Comparison of ENCODE assay signal across 21 mouse cellular contexts in genomic region chr11:24362688-24363035, GRCm38 (mm10).
A peak's percentile ranks its signal among the peaks of the same experiment; 100 is the strongest.
DNase-seq lines count a peak whose midpoint lies in the region; ATAC-seq and TF ChIP-seq lines count a peak whose summit lies in the region.
"Had no signal": no experiment of that assay in that cellular context is flagged by ENCODE, and none has a peak within 500 bp of the region (broad histone marks: within the 10 kb centered on the region; RNA-seq: fewer than 3 reads in every experiment).

No protein-coding gene starts in this region.

- H3K4me2 ChIP-seq in midbrain, embryonic 13.5 days (replicated peaks), result no peak overlapping the region
- no peak overlapping the region for H3K4me2 ChIP-seq in midbrain, postnatal 0 days (ENCODE audit: low read depth, low read length, poor library complexity, severe bottlenecking)
- H3K4me2 ChIP-seq: heart, embryonic 13.5 days; neural tube, embryonic 13.5 days had no signal

- ATAC-seq in midbrain, embryonic 13.5 days, result no peak; the same call in 1 of the 2 replicates
- ATAC-seq in midbrain, postnatal 0 days (ENCODE audit: low FRiP score), result no peak
- ATAC-seq: inflammation-experienced regulatory T-cells, adult 6 months; liver, postnatal 0 days had no signal

- H3K4me3 ChIP-seq in midbrain, embryonic 13.5 days (replicated peaks), result no peak overlapping the region
- no peak overlapping the region for H3K4me3 ChIP-seq in midbrain, postnatal 0 days (ENCODE audit: low read depth, low read length)
- H3K4me3 ChIP-seq in limb, embryonic 10.5 days, result no peak overlapping the region
- H3K4me3 ChIP-seq: heart, embryonic 13.5 days; neural tube, embryonic 13.5 days had no signal

- peak overlapping the region; percentile 67; the same call in 1 of the 2 replicates for H3K27ac ChIP-seq in midbrain, embryonic 13.5 days
- H3K27ac ChIP-seq in midbrain, postnatal 0 days (ENCODE audit: low read depth, low read length), result no peak overlapping the region
- peak overlapping the region; percentile 75 for H3K27ac ChIP-seq in limb, embryonic 10.5 days
- H3K27ac ChIP-seq: heart, embryonic 13.5 days had no signal

- DNase-seq in heart, adult 11 months, result peak; percentile 51
- DNase-seq in heart, postnatal 25 days (ENCODE audit: low spot score), result no peak
- DNase-seq in midbrain, postnatal 0 days (ENCODE audit: low spot score), result no peak
- DNase-seq in limb, embryonic 10.5 days (ENCODE audit: low spot score), result no peak
- DNase-seq in lung, postnatal 36 days, result no peak
- no peak for DNase-seq in right cerebral cortex, postnatal 36 days (ENCODE audit: low spot score in 2 of 2)
- no peak for DNase-seq in urinary bladder, postnatal 10 days (ENCODE audit: low spot score)
- DNase-seq: adrenal gland, postnatal 36 days; cerebellum, adult 18-20 months; heart, postnatal 36 days; kidney, adult 2 months; kidney, postnatal 10 days; liver, postnatal 0 days; lung, postnatal 10 days; spleen, adult 18-20 months; thymus, postnatal 4 days had no signal

- intact Hi-C loops in heart, postnatal 25 days (cut with DNase I), result no loop called here

- no peaks in the 10 kb centered on the region for H3K36me3 ChIP-seq in midbrain, embryonic 13.5 days
- H3K36me3 ChIP-seq in midbrain, postnatal 0 days (ENCODE audit: insufficient read depth, low read length), result no peaks in the 10 kb centered on the region
- H3K36me3 ChIP-seq in limb, embryonic 10.5 days, result no peaks in the 10 kb centered on the region
- H3K36me3 ChIP-seq: G1E; heart, embryonic 13.5 days; neural tube, embryonic 13.5 days had no signal

- TF ChIP-seq CTCF in midbrain, postnatal 0 days (IDR thresholded peaks at IDR 0.05), result no peak

- peaks cover 28% of the 10 kb centered on the region for H3K4me1 ChIP-seq in midbrain, embryonic 13.5 days (replicated peaks)
- no peaks in the 10 kb centered on the region; the same call in 1 of the 2 replicates for H3K4me1 ChIP-seq in midbrain, postnatal 0 days (ENCODE audit: insufficient read depth, low read length)
- H3K4me1 ChIP-seq in limb, embryonic 10.5 days, result peaks cover 29% of the 10 kb centered on the region

- no peak overlapping the region for H3K9ac ChIP-seq in midbrain, embryonic 13.5 days (replicated peaks)
- no peak overlapping the region for H3K9ac ChIP-seq in midbrain, postnatal 0 days (replicated peaks; ENCODE audit: low read length, poor library complexity, severe bottlenecking)
- H3K9ac ChIP-seq: heart, embryonic 13.5 days; liver, postnatal 0 days; neural tube, embryonic 13.5 days had no signal

- WGBS in midbrain, embryonic 13.5 days, result 48% methylated on average over 2 of the region's 2 CpGs
- 65% methylated on average over 2 of the region's 2 CpGs for WGBS in midbrain, postnatal 0 days
- 56% methylated on average over 2 of the region's 2 CpGs for WGBS in limb, embryonic 10.5 days

- no peaks in the 10 kb centered on the region for H3K9me3 ChIP-seq in midbrain, embryonic 13.5 days
- no peaks in the 10 kb centered on the region for H3K9me3 ChIP-seq in midbrain, postnatal 0 days (ENCODE audit: low read length)
- H3K9me3 ChIP-seq in limb, embryonic 10.5 days (replicated peaks), result no peaks in the 10 kb centered on the region
- H3K9me3 ChIP-seq: G1E; heart, embryonic 13.5 days; neural tube, embryonic 13.5 days had no signal

- 0 out of 2 replicates have a peak, but pooled peaks cover 6% of the 10 kb centered on the region for H3K27me3 ChIP-seq in midbrain, embryonic 13.5 days
- H3K27me3 ChIP-seq in midbrain, postnatal 0 days (ENCODE audit: insufficient read depth, low read length), result no peaks in the 10 kb centered on the region
- no peaks in the 10 kb centered on the region for H3K27me3 ChIP-seq in limb, embryonic 10.5 days (ENCODE audit: low read depth, poor library complexity, severe bottlenecking)
- H3K27me3 ChIP-seq: heart, embryonic 13.5 days had no signal
